Mouse (Mus musculus) olfactory bulb, adult 2 months (tissue): ENCODE measurements around the gene Mrps25.

Experiments
- CTCF ChIP-seq: fragments of 200-500 bp; IDR thresholded peaks from 2 replicates; pipeline ENCODE4 v1.5.1; 2012; ENCODE audit warnings: low read depth, mild to moderate bottlenecking, low read length, moderate library complexity; ENCODE audit not compliant: insufficient read depth
- POLR2A ChIP-seq: fragments of 200-500 bp; IDR thresholded peaks from 2 replicates; pipeline ENCODE4 v1.6.1; 2012; ENCODE audit warnings: mild to moderate bottlenecking, low read depth, low read length, moderate library complexity; ENCODE audit not compliant: insufficient read depth

DNA sequence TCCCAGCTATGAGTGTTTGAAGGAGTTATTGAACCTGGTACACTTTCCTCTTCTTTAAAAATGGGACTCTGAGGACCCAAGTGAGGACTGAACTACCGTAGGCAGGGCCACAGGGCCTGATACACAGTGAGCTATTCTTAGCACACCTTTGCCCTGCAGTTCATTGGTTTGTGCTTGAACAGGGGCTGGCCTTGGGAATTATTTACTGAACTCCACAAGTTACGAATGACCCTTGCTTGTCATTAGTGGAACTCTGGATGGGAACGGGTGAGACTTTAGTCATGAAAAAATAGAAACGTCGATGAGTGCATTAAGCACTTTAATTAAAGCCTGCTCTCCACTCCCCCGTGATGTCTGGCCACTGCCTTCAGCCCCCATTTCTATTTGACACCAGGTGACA, 37.8 kb upstream of the Mrps25 start:
- TF ChIP-seq CTCF (no peak), POLR2A (no peak)
